Mouse (Mus musculus) cortical plate, adult 2 months (tissue): ENCODE measurements around the gene Wrap53. TPM values are rescaled to one million over a fixed set of nuclear protein-coding genes. Genes with fewer than 3 reads are reported as not detected.
"Not testable (repeated sequence)": the region's sequence is repeated elsewhere in the genome, so short reads cannot be mapped to it uniquely, and the experiment has no call there.

Experiments used
- H3K27ac ChIP-seq: fragments of 200-500 bp; 2 replicates; pipeline ENCODE4 v1.5.1; 2012; ENCODE audit warnings: low read length, control low read depth, inconsistent platforms; ENCODE audit not compliant: insufficient read depth
- H3K4me1 ChIP-seq: fragments of 200-500 bp; 2 replicates; pipeline ENCODE4 v1.6.1; 2011; ENCODE audit warnings: low read length; ENCODE audit not compliant: control insufficient read depth, insufficient read depth
- H3K4me3 ChIP-seq: fragments of 200-500 bp; 2 replicates; pipeline ENCODE4 v1.5.1; 2011; ENCODE audit warnings: mild to moderate bottlenecking, low read length, control low read depth; ENCODE audit not compliant: insufficient read depth
- CTCF ChIP-seq: fragments of 200-500 bp; IDR thresholded peaks from 2 replicates; pipeline ENCODE4 v1.5.1; 2011; ENCODE audit warnings: mild to moderate bottlenecking, control low read depth, low read length; ENCODE audit not compliant: insufficient read depth; ENCODE audit errors: extremely low read depth
- POLR2A ChIP-seq: fragments of 200-500 bp; IDR thresholded peaks from 2 replicates; pipeline ENCODE4 v1.6.1; 2011; ENCODE audit warnings: mild to moderate bottlenecking, low read length, control low read depth; ENCODE audit not compliant: insufficient read depth; ENCODE audit errors: extremely low read depth
- polyA plus RNA-seq: library from polyadenylated mRNA; depleted of rRNA; stranded (reverse); fragments of >200 nt; gene quantifications from 2 replicates; pipeline ENCODE4 v1.2.3, GENCODE M21; 2012

Wrap53 gene
- polyA plus RNA-seq, 1 experiment = 14.3 TPM

DNA sequence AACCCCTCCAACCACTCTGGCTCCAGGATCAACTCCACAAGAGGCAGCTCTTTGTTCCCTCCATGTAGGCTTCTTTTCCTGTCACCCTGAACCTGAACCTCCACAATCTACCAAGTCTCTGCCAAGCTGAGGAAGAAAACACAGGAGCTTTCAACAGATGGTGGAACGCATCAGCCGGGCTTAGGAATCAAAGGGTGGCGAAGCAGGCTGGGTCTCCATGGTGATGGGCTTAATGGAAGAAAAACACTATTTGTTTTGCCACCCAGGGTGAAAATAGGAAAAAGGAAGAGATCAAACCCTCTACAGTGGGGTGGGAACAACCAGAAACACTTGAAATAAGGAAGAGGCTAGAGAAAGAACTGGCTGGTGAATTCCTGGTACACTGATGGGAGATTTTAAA is 36.5 kb downstream of the Wrap53 start:
- H3K4me3 ChIP-seq = no peak overlapping the region
- no peaks in the 10 kb centered on the region for H3K4me1 ChIP-seq
- H3K27ac ChIP-seq = no peak overlapping the region
- no peak for TF ChIP-seq CTCF
- TF ChIP-seq POLR2A = no peak

DNA sequence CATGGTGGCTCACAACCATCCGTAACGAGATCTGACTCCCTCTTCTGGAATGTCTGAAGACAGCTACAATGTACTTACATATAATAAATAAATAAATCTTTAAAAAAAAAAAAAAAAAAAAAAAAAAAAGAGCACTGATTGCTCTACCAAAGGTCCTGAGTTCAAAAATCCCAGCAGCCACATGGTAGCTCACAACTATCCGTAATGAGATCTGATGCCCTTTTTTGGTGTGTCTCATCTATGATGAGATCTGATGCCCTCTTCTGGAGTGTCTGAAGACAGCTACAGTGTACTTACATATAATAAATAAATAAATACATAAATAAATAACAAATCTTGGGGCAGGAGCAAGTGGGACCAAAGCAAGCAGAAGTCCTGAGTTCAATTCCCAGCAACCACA is 38.3 kb downstream of the Wrap53 start:
- not testable (repeated sequence) for H3K27ac ChIP-seq, H3K4me3 ChIP-seq, H3K4me1 ChIP-seq

DNA sequence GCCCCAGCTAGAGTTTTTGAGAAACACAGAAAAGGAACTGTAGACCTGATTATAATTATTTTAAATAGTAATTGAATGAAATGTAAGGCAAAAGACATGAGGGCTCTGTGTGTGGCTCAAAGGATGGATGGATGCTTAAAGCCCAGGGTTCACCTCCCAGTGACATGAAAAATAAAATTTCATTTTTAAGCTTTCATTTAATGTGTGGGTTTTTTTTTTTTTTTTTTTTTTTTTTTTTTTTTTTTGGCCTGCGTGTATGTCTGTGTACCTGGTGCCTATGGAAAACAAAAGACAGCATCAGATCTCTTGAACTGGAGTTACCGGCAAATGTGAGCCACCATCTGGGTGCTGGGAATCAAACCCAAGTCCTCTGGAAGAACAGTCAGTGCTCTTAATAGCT is 39.4 kb downstream of the Wrap53 start:
- no peak overlapping the region for H3K4me3 ChIP-seq
- TF ChIP-seq POLR2A (no peak), CTCF (no peak)
- H3K27ac ChIP-seq = no peak overlapping the region
- no peaks in the 10 kb centered on the region for H3K4me1 ChIP-seq

DNA sequence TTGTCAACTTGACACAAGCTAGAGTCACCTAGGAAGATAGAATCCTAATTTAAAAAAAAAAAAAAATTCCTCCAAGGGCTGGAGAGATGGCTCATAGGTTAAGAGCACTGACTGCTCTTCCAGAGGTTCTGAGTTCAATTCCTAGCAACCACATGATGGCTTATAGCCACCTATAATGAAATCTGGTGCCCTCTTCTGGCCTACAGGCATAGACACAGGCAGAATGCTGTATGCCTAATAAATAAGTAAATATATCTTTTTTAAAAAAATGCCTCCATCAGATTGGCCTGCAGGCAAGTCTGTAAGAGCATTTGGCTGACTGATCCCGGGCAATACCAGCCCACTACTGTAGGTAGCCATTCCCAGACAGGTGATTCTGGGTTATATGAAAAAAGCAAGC is 45.1 kb downstream of the Wrap53 start:
- Histone ChIP-seq H3K4me1 (no peaks in the 10 kb centered on the region), H3K4me3 (no peak overlapping the region), H3K27ac (no peak overlapping the region)
- TF ChIP-seq CTCF (no peak), POLR2A (no peak)

DNA sequence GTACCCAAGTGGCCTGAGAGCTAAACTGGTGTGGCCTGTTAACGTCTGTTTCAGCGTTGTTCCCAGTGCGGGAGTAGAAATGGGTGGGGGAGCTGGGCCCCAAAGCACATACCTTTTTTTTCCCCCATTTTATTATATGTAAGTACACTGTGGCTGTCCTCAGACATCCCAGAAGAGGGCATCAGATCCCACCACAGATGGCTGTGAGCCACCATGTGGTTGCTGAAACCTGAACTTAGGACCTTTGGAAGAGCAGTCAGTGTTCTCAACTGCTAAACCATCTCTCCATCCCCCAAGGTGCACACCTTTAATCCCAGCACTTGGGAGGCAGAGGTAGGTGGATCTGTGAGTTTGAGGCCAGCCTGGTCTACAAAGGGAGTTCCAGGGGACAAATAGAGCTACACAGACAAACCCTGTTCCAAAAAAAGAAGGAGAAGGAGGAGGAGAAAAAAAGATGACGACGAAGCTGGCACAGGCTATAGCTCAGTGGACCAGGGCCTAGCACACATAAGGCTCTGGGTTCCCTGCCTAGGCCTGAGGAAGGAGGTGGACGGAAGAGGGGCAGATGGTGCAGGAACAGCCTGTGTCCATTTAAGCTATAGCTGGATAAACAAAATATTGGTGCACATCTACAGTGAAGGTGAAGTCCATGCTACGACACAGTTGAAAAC is 47.4 kb downstream of the Wrap53 start:
- no peak for TF ChIP-seq CTCF
- no peak for TF ChIP-seq POLR2A
- no peak overlapping the region for H3K4me3 ChIP-seq
- H3K27ac ChIP-seq = no peak overlapping the region
- no peaks in the 10 kb centered on the region for H3K4me1 ChIP-seq

DNA sequence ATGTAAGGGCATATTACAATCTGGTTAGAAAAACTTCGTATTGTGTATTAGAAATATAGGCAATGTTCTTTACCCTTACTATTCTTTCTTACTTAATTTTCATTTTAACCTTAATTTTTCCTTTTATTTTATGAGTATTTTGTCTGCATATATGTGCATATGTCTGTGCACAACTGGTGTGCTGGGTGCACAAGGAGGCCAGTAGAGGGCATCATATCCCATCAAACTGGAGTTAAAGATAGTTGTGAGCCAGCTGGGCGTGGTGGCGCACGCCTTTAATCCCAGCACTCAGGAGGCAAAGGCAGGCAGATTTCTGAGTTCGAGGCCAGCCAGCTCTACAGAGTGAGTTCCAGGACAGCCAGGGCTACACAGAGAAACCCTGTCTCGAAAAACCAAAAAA is 49.3 kb downstream of the Wrap53 start:
- H3K27ac ChIP-seq, H3K4me3 ChIP-seq, H3K4me1 ChIP-seq: not testable (repeated sequence)
- TF ChIP-seq CTCF = 0 out of 2 replicates have a peak, but pooled peaks have one; percentile 4

DNA sequence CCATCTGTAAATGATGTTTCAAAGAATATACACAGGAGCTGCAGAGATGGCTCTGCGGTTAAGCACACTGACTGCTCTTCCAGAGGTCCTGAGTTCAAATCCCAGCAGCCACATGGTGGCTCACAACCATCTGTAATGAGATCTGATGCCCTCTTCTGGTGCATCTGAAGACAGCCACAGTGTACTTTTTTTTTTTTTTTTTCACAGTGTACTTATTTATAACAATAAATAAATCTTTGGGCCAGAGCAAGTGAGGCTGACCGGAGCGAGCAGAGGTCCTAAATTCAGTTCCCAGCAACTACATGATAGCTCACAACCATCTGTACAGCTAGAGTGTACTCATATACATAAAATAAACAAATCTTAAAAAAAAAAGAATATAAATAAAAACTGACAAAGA is 49.8 kb downstream of the Wrap53 start:
- not testable (repeated sequence) for H3K27ac ChIP-seq, H3K4me3 ChIP-seq, H3K4me1 ChIP-seq

DNA sequence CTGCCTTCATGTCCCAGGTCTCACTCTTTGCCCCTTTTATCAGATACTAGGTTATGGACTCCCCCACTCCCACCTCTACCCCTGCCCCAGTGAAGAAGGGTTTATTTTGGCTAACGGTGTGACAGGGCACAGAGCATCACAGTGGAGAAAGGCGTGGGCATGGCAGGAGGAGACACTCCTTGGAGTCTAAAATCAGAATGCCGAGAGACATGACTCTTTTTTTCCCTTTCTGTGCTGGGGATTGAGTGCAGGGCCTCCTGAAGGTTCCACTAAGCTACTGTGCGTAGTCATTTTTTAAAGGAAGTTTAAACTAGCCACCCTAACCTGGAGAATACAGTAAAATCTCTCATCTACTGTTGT is 52.0 kb downstream of the Wrap53 start:
- Histone ChIP-seq H3K4me3 (no peak overlapping the region), H3K4me1 (0 out of 2 replicates have a peak, but pooled peaks cover 2% of the 10 kb centered on the region), H3K27ac (no peak overlapping the region)
- TF ChIP-seq CTCF = no peak
- TF ChIP-seq POLR2A = no peak

DNA sequence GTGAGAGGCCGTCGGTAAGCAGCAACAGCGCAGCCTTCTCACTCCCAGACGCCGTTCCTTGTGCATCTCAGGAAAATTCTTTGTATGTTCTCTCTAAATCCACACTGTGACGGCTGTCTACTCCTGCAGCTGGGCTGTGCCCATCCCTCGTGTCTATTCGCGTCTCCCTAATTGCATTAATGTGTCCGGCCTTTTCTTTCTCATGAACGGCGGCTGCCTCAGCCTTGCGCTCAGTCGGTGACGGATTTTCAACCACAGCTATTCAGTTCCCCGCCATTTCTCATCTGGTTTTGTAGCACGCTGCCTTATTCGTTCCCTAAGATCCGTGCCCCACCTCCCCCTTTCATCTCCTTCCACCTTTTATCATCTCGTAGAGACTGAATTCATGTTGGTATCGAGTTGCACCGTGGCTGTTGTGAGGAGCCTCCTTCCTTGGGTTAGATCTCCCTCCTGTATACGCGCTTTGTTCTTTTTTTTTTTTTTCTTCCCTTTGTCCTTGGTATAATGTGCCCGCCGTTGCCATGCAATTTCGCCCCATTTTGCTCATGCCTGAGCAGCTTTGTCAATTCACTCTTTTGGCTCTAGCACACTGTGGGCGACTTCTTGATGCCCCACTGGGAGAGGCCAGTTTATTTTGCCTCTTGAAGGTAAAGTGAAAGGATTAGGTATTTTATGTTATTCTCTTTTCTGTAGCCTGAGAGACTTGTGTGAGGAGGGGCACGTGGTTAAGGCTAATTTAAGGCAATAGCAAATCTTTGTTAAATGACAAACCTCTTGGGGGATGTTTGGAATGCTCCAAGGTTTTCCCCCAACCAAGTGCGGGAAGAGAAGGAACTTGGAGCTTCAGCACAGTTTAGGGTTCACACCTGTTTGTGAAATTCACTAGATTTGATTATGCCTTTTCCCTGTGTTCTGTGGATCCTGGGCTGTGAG is 52.7 kb downstream of the Wrap53 start:
- Histone ChIP-seq H3K4me3 (peak overlapping the region; percentile 14; the same call in 1 of the 2 replicates), H3K27ac (no peak overlapping the region), H3K4me1 (0 out of 2 replicates have a peak, but pooled peaks cover 2% of the 10 kb centered on the region)
- no peak for TF ChIP-seq CTCF

DNA sequence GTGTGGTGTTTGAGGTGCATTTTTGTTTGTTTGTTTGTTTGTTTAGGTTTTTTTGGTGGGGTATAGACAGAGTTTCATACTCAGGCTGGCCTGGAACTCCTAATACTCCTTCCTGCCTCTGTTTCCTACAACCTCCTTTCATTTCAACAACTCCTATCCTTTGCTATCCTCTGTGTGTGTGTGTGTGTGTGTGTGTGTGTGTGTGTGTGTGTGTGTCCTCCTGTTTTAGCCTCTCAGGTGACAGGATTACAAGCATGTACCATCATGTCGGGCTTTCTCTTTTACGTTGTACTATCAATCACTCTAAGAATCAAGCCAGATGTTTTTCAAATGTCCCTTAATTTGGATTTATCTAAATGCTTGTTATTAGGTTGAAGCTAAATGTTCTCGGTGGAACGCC is 53.4 kb downstream of the Wrap53 start:
- Histone ChIP-seq H3K27ac (no peak overlapping the region), H3K4me3 (peak overlapping the region; percentile 14; the same call in 1 of the 2 replicates), H3K4me1 (0 out of 2 replicates have a peak, but pooled peaks cover 2% of the 10 kb centered on the region)
- TF ChIP-seq POLR2A = no peak
- TF ChIP-seq CTCF = no peak

DNA sequence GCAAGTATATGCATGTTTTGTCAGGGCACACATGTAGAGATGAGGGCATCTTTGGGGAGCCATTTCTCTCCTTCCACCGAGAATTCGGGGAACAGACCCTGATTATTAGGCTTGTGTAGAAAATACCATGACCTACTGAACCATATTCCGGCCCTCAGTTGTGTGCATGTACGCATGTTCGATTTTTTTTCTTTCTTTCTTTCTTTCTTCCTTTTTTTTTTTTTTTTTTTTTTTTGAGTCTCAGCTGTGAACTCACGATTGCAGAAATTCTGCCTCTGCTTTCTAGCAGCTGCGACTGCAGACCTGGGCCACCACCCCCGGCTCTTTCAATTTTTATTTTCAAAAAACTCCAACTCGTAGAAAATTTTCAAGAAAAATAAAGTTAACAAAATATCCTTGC is 54.4 kb downstream of the Wrap53 start:
- Histone ChIP-seq H3K27ac (no peak overlapping the region), H3K4me1 (0 out of 2 replicates have a peak, but pooled peaks cover 4% of the 10 kb centered on the region), H3K4me3 (no peak overlapping the region)
- TF ChIP-seq CTCF (no peak), POLR2A (no peak)
